Mouse (Mus musculus) forebrain, postnatal 0 days (tissue): Measurements from ENCODE around the gene Tanc2. TPM values are rescaled to one million over a fixed set of nuclear protein-coding genes. Genes with fewer than 3 reads are reported as not detected.

Source experiments
- ATAC-seq: fragments of 200-750 bp; cut with Nextera tagmentation; 2 replicates; pipeline ENCODE4 v1.8.0; 2017; ENCODE audit warnings: mild to moderate bottlenecking, moderate library complexity
- DNase-seq: peaks from one replicate; pipeline ENCODE4 v3.0.0-alpha.2; 2015
- H3K27ac ChIP-seq: fragments of 300-500 bp; sonication (generic); 2 replicates; pipeline ENCODE4 v1.5.1; 2014; ENCODE audit warnings: low read depth, mild to moderate bottlenecking, antibody characterized with exemption, low read length, moderate library complexity, mixed read lengths
- H3K27me3 ChIP-seq: fragments of 300-500 bp; sonication (generic); 2 replicates; pipeline ENCODE4 v1.6.1; 2014; ENCODE audit warnings: mild to moderate bottlenecking, low read length, mixed read lengths; ENCODE audit not compliant: insufficient read depth
- H3K36me3 ChIP-seq: fragments of 300-500 bp; sonication (generic); 2 replicates; pipeline ENCODE4 v1.6.1; 2014; ENCODE audit warnings: mild to moderate bottlenecking, moderate library complexity; ENCODE audit not compliant: insufficient read depth
- H3K4me1 ChIP-seq: fragments of 300-500 bp; sonication (generic); 2 replicates; pipeline ENCODE4 v1.6.1; 2014; ENCODE audit warnings: antibody characterized with exemption; ENCODE audit not compliant: insufficient read depth
- H3K4me2 ChIP-seq: fragments of 300-500 bp; sonication (generic); 2 replicates; pipeline ENCODE4 v1.6.1; 2014; ENCODE audit warnings: low read depth, mild to moderate bottlenecking, moderate library complexity
- H3K4me3 ChIP-seq: fragments of 300-500 bp; sonication (generic); 2 replicates; pipeline ENCODE4 v1.5.1; 2014; ENCODE audit warnings: low read depth, low read length, mixed read lengths
- H3K9ac ChIP-seq: fragments of 300-500 bp; sonication (generic); 2 replicates; pipeline ENCODE4 v1.6.1; 2014; ENCODE audit warnings: mild to moderate bottlenecking
- H3K9me3 ChIP-seq: fragments of 300-500 bp; sonication (generic); 2 replicates; pipeline ENCODE4 v1.6.1; 2016; ENCODE audit warnings: low read length
- CTCF ChIP-seq: sonication (generic); IDR thresholded peaks from 2 replicates; pipeline ENCODE4 v1.5.1; 2016; ENCODE audit warnings: antibody characterized with exemption, control low read depth, low read depth
- WGBS: fragments of 180-500 bp; shearing (Covaris S2); extraction: QIAGEN DNeasy Blood & Tissue Kit; methylation state at CpG from one replicate; pipeline ENCODE4 v1.1.7; 2014; 5-methylcytosine and 5-hydroxymethylcytosine counted together
- polyA plus RNA-seq: library from polyadenylated mRNA; unstranded; fragments of >200 nt; fragmentation: Nextera tagmentation; extraction: Ambion mirVana; gene quantifications from 2 replicates; pipeline ENCODE4 v1.2.1, GENCODE M21; 2015
- total RNA-seq: library from RNA; depleted of rRNA; stranded (reverse); fragments of >200 nt; gene quantifications from 2 replicates; pipeline ENCODE4 v1.2.3, GENCODE M21; 2014

Gene Tanc2
- total and polyA plus RNA-seq, 2 experiments from 2014 or later, result 35.3 to 144 TPM

DNA sequence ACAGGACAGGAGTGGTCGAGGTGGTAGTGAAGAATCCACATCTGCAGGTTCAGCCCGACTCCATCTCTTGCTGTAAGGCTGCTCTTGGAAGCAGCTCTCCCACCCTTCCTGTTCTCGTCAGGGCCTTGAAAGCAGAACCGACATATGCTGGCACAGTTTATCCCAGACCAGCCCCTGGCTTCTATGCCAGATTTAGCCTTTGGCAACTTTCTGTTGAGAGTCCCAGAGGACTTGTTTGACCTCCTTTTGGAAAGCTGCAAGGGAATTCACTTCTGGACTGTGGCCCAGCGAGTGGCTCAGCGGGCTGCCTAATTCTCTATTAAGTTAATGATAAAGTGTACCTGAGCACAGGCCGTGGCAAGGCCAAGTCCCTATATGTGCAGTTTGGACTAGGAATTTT, 15.5 kb upstream of the Tanc2 start:
- TF ChIP-seq CTCF, result no peak
- Histone ChIP-seq H3K4me1 (no peaks in the 10 kb centered on the region), H3K9me3 (no peaks in the 10 kb centered on the region), H3K9ac (no peak overlapping the region), H3K36me3 (no peaks in the 10 kb centered on the region), H3K27me3 (no peaks in the 10 kb centered on the region), H3K4me2 (no peak overlapping the region), H3K4me3 (no peak overlapping the region), H3K27ac (no peak overlapping the region)
- no peak for ATAC-seq
- DNase-seq, result peak; percentile 8
- 49% methylated on average over 7 of the region's 7 CpGs for WGBS

DNA sequence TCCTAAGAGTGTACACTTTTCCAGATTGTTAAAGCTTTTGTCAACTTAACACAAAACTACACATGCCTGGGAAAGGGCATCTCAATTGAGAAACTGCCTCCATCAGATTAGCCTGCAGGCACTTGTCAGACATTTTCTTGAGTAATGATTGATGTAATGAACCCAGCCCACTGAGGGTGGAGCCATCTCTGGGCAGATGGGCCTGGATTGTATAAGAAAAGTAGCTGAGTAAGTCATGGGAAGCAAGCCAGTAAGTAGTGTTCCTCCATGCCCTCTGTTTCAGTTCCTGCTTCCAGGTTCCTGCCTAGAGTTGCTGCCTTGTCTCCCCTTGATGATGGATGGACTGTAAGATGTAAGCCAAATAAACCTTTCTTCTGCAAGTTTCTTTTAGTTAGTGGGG, 12.6 kb upstream of the Tanc2 start:
- Histone ChIP-seq H3K4me1 (no peaks in the 10 kb centered on the region), H3K9me3 (no peaks in the 10 kb centered on the region), H3K4me2 (no peak overlapping the region), H3K9ac (no peak overlapping the region), H3K27ac (no peak overlapping the region), H3K27me3 (no peaks in the 10 kb centered on the region), H3K36me3 (no peaks in the 10 kb centered on the region), H3K4me3 (no peak overlapping the region)
- no peak for TF ChIP-seq CTCF
- DNase-seq, result no peak
- ATAC-seq, result no peak

- WGBS, result 93% methylated on average over 3 of the region's 3 CpGs
- no peaks in the 10 kb centered on the region for H3K4me1 ChIP-seq
- H3K9ac ChIP-seq, result no peak overlapping the region
- H3K36me3 ChIP-seq, result no peaks in the 10 kb centered on the region
- H3K27me3 ChIP-seq, result no peaks in the 10 kb centered on the region
- no peak for ATAC-seq
- H3K9me3 ChIP-seq, result no peaks in the 10 kb centered on the region
- H3K27ac ChIP-seq, result no peak overlapping the region
- no peak for TF ChIP-seq CTCF
- DNase-seq, result no peak
- H3K4me2 ChIP-seq, result no peak overlapping the region
- no peak overlapping the region for H3K4me3 ChIP-seq
Observed at GRCm38 (mm10) chr11:105582020-105582419, 7.8 kb upstream of the Tanc2 start.

- TF ChIP-seq CTCF, result no peak; the same call in 1 of the 2 replicates
- DNase-seq (peak; percentile 96), ATAC-seq (peak; percentile 91)
- H3K27ac ChIP-seq, result peak overlapping the region; percentile 96
- no peaks in the 10 kb centered on the region for H3K27me3 ChIP-seq
- no peaks in the 10 kb centered on the region for H3K9me3 ChIP-seq
- H3K4me2 ChIP-seq, result peak overlapping the region; percentile 58
- WGBS, result 2% methylated on average over 32 of the region's 70 CpGs
- H3K4me3 ChIP-seq, result peak overlapping the region; percentile 99
- H3K9ac ChIP-seq, result peak overlapping the region; percentile 99
- no peaks in the 10 kb centered on the region for H3K36me3 ChIP-seq
- H3K4me1 ChIP-seq, result no peaks in the 10 kb centered on the region
Observed at GRCm38 (mm10) chr11:105589231-105589876, 432 bp upstream of the Tanc2 start.

DNA sequence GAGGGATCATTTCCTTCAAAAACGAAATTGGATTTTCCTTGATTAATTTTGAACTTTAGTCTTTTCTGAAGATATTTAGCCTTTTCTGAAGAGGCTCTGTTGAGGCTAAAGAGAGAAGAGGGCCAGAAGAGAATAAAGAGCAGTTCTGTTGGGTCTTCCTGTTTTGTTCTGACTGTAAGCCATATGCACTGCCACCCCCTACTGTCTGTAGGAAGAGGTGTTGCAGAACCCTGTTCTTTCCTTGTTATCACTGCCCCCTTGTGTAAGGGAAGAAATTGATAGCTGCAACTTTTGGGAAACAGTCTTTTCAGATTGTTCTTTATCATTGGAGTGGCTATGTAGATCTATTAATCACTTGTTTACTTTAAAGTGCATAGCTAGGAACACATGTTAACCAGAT, 2.1 kb downstream of the Tanc2 start:
- ATAC-seq (peak; percentile 48), DNase-seq (peak; percentile 84)
- Histone ChIP-seq H3K4me2 (peak overlapping the region; percentile 58), H3K4me1 (no peaks in the 10 kb centered on the region), H3K4me3 (peak overlapping the region; percentile 99), H3K9me3 (no peaks in the 10 kb centered on the region), H3K27ac (no peak overlapping the region), H3K27me3 (no peaks in the 10 kb centered on the region), H3K9ac (peak overlapping the region; percentile 99; the same call in 1 of the 2 replicates), H3K36me3 (no peaks in the 10 kb centered on the region)
- 30% methylated on average over 1 of the region's 1 CpGs for WGBS
- peak; percentile 99 for TF ChIP-seq CTCF

GRCm38 (mm10) chr11:105602177-105602576, 12.4 kb downstream of the Tanc2 start:
- no peak overlapping the region for H3K4me2 ChIP-seq
- no peak for ATAC-seq
- no peak overlapping the region for H3K9ac ChIP-seq
- no peak for TF ChIP-seq CTCF
- H3K27ac ChIP-seq, result no peak overlapping the region
- no peaks in the 10 kb centered on the region for H3K36me3 ChIP-seq
- no peaks in the 10 kb centered on the region for H3K4me1 ChIP-seq
- DNase-seq, result no peak
- H3K4me3 ChIP-seq, result no peak overlapping the region
- no peaks in the 10 kb centered on the region for H3K27me3 ChIP-seq
- H3K9me3 ChIP-seq, result no peaks in the 10 kb centered on the region

GRCm38 (mm10) chr11:105626201-105626600, 36.4 kb downstream of the Tanc2 start:
- Histone ChIP-seq H3K4me1 (no peaks in the 10 kb centered on the region), H3K9ac (no peak overlapping the region), H3K9me3 (no peaks in the 10 kb centered on the region), H3K27me3 (no peaks in the 10 kb centered on the region), H3K4me3 (no peak overlapping the region), H3K36me3 (no peaks in the 10 kb centered on the region), H3K4me2 (no peak overlapping the region), H3K27ac (no peak overlapping the region)
- 98% methylated on average over 1 of the region's 1 CpGs for WGBS
- TF ChIP-seq CTCF, result no peak
- DNase-seq (no peak), ATAC-seq (no peak)
